Mouse (Mus musculus) layer of hippocampus, adult 11-12 months (tissue): ENCODE data around the gene Arpin.

Source experiments
- DNase-seq: peaks from one replicate; pipeline ENCODE4 v3.0.0; 2022; ENCODE audit warnings: low spot score

Arpin gene

DNA sequence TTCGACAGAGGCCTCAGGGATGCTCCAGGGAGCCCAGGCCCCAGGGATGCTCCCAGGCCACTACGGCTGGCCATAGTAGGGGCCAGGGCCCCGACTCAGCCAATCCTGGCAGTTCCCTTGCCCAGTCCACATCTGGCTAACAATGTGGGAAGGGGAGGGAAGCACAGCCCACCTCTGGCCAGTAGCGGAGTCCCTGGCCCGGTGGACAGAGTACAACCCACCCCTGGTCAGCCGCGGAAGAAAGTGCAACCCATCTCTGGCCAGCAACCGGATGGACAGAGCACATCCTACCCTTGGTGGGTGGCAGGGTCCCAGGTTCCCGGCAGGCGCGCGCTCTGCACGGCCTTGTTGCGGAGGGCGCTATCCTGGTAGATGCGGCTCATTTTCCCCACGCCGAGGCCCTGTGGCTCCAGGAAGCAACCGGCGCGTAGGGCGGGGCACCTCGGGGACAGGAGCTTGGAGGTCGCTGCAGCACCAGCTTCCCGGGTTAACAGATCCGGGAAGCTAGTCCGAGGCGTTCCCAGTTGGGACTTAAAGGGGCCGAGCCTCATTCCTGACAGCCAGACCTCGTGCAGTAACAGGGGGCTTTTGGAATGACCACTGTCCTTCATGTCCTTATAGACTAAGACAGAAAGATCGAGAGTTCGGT, at the start of gene Arpin:
TSS of gene Arpin (minus strand) at position 498 of the 649 bp plus-strand sequence.
- peak; percentile 41 for DNase-seq

DNA sequence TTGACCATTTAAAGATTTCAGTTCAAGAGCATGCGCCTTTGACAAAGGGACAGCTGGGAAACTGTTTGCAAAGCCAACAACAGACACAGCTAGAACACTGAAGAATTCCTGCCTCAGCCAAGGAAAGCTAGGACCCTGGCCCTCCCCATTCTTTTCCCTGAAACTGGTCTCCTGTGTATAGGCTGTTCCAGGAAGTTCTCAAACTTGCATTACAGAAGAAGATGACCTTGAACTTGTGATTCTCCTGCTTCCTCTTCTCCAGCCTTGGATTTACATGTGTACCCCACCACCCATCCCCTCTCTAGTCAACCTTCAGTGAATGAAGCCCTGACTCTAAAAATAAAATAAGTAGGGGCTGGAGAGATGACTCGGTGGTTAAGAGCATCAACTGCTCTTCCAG, 40.2 kb upstream of the Arpin start:
- no peak for DNase-seq

DNA sequence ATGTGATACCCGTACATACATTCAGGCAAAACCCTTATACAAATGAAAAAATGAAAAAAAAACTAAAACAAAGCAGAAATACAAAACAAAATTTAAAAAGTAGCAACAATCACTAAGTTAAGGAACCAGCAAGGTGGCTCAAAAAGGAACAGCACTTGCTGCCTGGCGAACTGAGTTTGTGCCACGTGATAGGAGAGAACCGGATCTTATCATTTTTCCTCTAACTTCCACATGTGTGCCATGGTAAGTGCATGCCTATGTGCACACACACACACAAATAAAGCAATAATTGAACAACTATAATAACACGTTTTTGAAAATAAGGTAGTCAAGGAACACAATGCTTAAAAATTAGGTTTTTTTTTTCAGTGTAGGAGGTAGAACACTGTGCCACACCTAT, 37.0 kb upstream of the Arpin start:
- DNase-seq, result no peak

DNA sequence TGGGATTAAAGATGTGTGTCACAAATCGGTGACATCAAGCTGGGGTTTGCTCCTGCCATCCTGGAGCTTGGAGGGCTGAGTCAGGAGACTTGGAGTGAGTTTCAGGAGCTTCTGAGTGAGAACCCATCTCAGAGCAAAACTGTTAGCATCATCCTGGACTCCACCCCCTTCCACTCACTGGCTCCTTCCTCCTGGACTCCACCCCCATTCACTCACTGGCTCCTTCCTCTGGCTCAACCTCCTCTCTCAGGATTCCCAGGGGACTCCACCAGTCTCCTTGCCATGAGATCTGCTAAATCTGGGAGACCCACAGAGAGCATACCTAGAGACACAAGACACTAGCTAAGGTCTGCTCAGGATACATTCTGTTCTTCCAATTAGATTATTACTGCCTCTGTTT, 35.2 kb upstream of the Arpin start:
- no peak for DNase-seq

DNA sequence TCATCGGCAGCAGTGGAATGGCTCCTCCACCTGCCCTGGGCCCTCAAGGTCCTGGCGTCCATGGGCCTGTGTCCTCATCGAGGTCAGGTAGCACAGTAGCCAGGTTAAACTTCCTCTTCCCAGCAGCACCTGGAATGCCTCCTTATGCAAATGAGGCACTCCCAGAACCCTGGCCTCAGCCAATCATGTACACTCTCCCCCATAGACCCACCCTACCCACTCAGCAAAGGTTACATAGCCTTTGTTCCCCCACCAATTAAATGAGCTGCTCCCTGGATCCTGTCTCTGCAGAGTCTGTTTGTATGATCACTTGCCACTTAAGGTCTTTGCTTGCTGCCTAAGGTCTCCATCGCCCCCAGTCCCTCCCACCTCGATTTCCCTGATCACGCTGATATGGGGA, 33.2 kb upstream of the Arpin start:
- no peak for DNase-seq

DNA sequence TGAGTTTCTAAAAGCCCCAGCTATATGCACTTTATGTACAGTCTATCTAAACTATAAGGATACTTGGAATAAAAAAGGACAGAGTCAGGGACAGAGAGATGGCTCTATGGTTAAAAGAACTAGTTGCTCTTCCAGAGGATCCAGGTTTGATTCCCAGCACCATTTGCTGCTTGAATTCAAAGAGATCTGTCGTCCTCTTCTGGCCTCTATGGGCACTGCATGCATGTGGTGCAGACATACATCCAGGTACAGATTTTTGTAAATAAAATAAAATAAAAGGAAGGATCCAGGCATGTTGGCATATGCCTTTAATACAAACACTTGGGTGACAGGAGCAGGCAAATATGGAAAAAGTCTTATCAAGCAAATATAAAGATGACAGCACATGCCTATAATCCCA, 26.4 kb upstream of the Arpin start:
- no peak for DNase-seq

DNA sequence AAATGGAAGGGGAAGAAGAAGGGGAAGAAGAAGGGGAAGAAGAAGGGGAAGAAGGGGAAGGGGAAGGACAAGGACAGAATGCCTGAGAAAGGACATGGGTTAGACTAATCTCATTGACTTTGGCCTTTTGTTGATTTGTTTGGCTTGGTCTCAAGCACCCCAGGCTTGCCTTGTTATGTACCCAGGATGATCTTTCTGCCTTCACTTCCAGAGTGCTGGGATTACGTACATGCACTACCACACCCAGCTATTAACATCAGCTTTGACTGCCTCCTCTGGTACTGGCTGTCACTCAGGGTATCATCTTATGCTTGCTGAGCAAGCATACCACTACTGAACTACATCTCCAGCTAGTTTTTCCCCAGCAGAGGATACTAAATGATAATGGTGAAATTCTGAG, 21.0 kb upstream of the Arpin start:
- no peak for DNase-seq

DNA sequence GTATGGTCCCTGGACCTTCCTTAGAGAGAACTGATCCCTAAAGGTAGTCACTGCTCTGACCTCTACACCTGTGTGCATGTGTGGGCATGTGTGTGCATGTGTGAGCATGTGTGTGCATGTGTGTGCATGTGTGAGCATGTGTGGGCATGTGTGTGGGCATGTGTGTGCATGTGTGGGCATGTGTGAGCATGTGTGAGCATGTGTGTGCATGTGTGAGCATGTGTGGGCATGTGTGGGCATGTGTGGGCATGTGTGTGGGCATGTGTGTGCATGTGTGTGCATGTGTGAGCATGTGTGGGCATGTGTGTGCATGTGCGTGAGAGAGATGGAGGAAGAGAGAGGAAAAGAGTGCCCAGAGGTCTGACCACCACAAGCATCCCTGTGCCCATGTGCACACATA, 19.7 kb upstream of the Arpin start:
- DNase-seq, result no peak

DNA sequence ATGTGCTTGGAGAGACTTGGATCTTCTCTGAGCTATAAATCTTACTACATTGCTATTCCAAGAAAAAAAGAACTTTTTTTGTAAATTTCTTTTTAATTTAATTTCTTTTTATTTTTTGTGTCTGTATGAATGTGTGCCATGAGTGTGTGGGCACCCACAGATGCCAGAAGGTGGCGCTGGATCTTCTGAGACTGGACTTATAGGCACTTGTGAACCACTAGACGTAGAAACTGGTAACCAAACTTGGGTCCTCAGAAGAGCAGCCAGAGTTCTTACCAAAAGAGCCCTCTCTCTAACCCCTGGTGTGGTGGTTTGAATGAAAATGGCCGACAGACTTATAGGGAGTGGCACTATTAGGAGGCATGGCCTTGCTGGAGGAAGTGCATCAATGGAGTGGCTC, 15.9 kb upstream of the Arpin start:
- DNase-seq, result no peak

DNA sequence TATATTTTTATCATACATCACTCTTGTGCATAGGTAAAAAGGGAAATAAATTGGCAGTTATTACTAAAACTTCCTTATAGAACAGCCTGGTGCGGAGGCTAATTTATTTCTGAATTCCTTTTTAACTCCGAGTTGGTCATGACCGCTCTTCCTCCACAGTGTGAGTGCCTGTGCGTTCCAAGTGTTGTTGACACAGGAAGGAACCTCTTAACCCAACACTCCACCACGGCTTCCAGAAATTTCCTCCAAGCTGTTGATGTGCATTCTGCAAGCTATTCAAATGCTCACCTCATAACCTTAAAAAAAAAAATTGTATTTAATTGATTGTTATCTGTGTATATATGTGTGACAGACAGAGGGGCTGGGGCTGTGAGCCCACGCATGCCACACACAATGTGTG, 15.1 kb upstream of the Arpin start:
- DNase-seq, result no peak

DNA sequence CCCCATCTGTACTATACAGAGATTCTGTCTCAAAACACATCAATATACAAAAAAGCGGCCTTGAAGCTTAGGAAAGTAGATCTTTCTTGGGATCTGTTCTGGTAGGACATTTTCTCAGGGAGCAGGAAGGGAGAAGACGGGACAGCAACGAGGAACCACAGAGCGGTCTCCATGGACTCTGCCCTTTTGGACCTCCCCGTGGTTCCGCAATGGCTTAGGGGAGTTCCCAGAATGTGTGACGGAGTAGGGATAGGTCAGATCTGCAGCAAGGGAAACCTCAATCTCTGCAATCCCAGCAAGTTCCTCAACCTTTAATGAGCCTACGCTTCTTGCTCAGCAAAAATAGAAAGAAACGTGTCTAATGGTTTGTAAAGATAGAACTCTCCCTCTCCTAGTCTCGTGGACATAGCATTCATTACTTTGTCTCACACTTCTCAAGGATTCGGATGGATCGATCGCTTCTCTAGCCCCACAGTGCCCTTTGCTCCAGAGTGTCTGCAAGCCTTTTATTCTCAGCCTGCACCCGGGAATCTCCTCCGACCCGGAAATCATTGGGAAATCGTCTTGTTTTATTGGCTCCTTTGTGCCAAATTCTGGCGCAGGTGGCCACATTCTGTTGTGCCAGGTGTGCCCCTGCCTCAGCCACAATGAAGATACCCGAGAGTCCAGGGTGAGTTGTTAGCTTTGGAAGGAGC, 499 bp upstream of the Arpin start:
- DNase-seq, result no peak

DNA sequence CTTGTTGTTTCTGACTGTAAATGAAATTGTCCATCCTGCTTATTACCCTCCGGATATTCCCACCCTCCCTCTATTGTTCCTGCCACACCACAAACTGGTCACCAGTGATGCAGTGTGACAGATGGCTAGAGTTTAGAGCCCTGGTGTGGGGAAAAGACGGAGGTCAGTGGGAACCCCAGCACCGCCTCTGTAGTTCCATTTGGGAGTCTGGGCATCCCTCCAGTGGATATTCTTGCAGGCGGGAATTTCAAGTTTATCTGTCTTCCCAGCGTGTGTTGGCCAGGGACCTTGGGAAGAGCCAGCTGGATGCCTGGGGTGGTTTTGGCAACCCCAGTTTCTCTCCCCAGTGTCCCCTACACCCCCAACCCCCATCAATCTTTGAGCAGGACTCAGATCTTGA, 698 bp downstream of the Arpin start:
- no peak for DNase-seq

DNA sequence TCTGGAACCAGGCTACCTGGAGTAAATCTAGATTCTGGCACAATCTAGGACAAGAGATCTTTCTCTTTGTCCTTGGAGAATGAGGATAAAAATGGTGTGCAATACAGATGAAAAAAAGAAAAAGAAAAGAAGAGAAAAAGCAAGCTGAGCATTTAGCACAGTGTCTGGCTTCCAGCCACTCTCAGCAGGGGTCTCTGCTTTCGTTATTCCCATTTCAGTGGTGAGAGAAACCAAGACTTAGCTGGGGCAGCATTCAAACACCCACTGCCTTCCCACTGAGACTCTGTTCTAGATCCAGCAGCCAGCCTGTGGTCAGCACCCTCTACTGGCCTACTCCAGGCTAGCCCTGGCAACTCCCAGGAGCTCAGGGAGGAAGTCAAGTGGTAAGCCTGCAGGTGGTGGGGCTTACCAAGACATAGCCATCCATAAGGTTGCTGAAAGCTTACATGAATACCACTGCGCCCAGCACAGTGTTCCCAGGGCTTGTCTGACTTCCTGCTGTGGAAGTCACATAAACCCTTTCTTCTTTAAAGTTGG, 6.6 kb downstream of the Arpin start:
- DNase-seq, result no peak

DNA sequence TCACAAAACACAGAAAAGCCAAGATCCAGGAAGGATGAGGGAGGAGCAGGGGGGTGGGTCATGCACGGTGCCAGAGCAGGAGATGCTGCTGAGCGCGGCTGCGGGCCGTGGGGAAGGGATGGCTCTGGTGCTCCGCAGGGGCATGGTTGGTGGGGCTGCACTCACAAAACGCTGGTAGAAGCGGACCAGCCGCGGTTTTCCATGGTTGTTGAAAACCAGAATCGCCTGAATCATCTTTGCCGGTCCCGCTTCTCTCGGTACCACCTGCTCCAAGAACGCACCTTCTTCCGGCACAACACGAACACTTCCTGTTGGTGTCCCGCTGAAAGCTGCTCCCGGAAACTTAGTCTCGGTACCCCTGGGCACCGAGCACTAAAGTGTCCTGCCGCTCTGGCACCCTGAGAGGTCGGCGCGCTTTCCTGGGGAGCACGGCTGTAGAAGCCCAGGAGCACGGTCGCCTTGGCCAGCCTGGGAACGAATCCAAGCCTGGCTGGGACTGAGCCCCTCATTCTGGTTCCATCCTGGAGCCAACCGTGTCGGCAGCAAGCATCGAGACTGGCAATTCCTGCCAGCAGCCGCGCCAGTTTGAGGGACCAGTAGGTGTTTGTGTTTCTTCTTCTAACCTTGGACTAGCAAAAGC, 14.7 kb downstream of the Arpin start, which contains the start of gene Ap3s2:
TSS of gene Ap3s2 (minus strand) at position 306 of the 640 bp plus-strand sequence.
- peak; percentile 90 for DNase-seq

DNA sequence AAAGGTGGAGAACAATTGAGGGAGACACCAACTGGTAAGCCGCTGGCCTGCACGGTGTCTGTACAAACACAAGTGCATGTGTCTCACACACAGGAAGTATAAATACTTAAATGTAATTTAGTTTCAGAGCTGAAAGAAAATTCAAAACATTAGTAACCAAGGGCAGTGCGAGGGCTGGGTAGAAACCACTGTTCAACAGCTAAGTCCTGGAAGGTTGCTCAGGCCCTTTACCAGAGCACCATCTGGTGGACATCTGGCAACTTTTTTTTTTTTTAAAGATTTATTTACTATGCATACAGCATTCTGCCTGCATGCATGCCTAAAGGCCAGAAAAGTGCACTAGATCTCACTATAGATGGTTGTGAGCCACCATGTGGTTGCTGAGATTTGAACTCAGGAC, 20.6 kb downstream of the Arpin start:
- no peak for DNase-seq

DNA sequence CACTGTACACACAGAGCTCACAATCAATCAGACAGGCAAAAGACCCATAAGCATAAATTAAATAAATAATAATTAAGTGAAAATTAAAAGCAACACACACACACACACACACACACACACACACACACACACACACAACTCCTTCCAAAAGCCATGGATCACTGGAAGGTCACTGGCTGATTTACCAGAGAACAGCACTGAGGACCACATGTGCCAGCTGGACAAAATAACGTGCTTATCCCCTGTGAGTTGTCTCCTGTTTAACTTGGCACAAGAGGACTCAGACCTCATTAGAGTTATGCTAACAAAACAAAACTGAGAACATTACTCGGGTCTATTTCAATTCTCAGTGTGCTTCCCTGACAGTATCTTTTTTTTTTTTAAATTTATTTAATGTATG, 27.8 kb downstream of the Arpin start:
- no peak for DNase-seq

DNA sequence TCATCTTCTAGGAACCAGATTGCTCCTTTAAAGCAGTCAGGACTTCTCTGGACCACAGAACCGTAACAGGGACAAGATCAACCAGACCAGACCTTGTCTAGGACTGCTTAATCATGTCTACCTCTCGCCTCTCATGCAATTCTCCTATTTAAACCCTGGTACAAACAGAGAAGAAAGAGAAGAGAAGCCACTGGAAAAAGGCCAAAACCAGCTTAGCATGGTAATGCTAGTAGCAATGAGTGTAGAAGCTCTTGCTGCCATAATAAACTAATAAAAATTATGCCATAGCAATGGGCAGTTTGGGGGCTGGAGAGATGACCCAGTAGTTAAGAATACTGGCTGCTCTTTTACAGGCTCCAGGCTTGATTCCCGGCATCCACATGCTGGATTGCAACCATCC, 28.2 kb downstream of the Arpin start:
- DNase-seq, result no peak

DNA sequence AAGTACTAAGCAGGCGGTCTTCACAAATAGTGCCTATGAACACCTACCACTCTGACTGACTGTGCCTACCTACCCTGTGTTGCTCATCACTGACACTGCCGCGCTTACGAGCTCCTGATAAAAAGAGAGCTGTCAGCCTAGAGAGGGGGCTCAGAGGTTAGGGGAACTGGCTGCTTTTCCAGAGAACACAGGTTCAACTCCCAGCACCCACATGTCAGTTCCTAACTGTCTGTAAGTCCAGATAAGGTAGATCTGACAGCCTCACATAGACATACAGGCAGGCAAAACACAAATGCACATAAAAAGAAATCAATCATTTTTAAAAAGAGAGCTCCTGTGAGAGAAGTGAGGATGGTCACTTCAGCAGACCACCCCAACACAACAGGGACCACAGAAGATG, 30.0 kb downstream of the Arpin start:
- DNase-seq, result no peak

DNA sequence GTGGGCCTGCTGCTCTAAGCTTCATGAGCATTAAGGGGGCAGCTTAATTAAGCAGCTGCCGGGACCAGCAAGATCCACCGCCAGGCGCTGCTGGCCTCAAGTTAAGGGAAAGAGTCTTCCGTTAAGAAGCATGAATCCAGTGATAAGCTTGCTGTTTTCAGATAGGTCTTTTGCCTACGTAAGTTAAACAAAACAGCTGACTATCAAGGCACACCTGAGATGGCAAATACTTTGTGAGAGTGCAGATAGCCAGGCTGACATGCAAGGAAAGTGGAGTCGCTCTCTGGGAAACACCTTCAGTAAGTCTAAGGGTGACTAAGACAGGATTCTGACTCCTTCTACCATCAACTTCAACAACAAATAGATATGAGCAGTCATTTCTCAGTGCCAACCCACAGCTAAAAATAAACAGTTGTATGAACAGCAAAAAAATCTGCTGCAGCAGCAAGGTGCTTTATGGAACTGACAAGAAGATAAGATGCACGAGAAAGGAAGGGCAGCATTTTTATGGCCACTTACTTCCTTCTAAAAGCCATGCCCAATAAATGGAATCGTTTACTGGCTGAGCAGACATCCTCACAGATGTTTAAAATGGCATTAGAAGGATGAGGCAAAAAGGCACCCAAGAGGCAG, 31.9 kb downstream of the Arpin start:
- DNase-seq, result no peak

DNA sequence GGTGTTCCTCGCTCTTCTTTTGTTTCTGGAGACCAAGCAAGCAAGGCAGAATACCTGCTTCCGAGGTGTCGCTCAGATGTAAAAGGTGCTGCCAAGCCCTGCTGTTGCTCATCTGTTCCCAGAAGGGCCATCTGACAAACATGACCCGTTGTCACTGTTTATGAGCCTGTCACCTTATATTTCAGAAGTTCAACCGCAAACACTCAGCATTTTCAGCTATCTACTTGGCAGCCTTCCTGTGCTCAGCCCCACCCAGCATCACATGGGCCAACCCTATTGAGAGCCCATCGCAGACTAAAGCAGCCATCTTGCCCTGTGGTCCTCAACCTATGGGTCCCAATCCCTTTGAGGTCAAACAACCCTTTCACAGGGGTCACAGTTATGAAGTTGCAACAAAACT, 34.4 kb downstream of the Arpin start:
- no peak for DNase-seq

DNA sequence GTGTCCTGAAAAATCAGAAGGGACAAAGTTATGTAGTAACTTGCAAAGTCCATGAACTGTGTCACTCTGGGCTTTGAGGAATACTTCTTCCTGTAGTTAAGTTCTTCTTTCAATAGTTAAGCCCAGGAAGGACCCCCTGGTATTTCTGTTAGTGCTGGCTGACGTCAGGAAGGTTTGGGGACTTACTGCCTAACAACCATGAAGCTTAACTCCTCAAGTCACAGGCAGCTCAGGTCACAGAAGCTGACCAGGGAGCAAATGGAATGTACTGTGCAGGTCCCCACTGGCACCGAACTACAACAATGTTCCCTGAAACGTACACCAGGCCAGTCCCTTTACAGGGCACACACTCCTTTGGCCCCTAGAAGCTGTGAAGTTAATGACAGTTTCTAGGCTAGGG, 39.9 kb downstream of the Arpin start:
- DNase-seq, result no peak

DNA sequence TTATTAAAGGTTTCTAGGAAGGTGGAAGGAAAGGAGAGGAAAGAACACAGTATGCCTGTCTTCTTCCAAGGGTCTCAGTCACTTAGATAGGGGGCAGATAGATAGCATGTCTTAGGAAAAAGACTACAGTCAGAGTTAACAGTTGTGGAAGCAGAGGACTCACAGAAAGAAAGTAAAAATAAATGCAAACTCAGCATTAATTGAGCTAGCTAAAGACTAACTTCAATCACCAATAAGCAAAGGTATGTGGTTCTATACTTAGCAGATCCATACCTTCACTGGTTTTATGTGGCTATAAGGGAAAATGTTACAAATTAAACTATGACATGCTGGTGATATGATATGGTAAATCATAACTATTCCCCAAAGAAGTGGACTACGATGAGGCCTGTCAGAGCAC, 40.4 kb downstream of the Arpin start:
- no peak for DNase-seq
